In genomic region chr7:127800435-127801009, GRCm38 (mm10) we compare ENCODE assay signal across 8 mouse cellular contexts. TPM values are rescaled to one million over a fixed set of nuclear protein-coding genes. Genes with fewer than 3 reads are reported as not detected.
DNase-seq lines count a peak whose midpoint lies in the region; ATAC-seq lines count a peak whose summit lies in the region.

Gene Hsd3b7 (plus strand): TSS chr7:127800604.

- no peaks in the 10 kb centered on the region for H3K9me3 ChIP-seq in megakaryocyte, embryonic 14.5 days

- ATAC-seq in inflammation-experienced regulatory T-cells, adult 6 months, result peak; percentile 64

- peaks cover 84% of the 10 kb centered on the region for H3K36me3 ChIP-seq in megakaryocyte, embryonic 14.5 days (replicated peaks; ENCODE audit: low read length)

- DNase-seq in adrenal gland, adult 18-20 months (ENCODE audit: low spot score in 2 of 2), result peak; percentile 92 to 96
- peak; percentile 92 for DNase-seq in embryo, embryonic 11 days
- DNase-seq in gastrocnemius, postnatal 25 days, result peak; percentile 89
- DNase-seq in left cerebral cortex, adult 9 months (ENCODE audit: low spot score in 2 of 2), result peak; percentile 68 to 88
- peak; percentile 83 to 90 for DNase-seq in right cerebral cortex, adult 2 months (ENCODE audit: low spot score in 2 of 2)
- DNase-seq in urinary bladder, postnatal 10 days (ENCODE audit: low spot score), result peak; percentile 87

- H3K27me3 ChIP-seq in megakaryocyte, embryonic 14.5 days (replicated peaks), result no peaks in the 10 kb centered on the region

- peak within 1 kb of the TSS; percentile 94 for H3K4me3 ChIP-seq in megakaryocyte, embryonic 14.5 days (replicated peaks)

- H3K4me1 ChIP-seq in megakaryocyte, embryonic 14.5 days, result peaks cover 56% of the 10 kb centered on the region

RNA-seq across cellular contexts. Expression of gene Hsd3b7, which starts in this region (rescaled TPM):
- 10 to 100 TPM; 31.5 to 40.4 TPM for total RNA-seq in adrenal gland, adult 18-20 months (2021)
- total RNA-seq in gastrocnemius, postnatal 25 days (2021), result 1 to 10 TPM; 4.4 to 9.1 TPM
- polyA plus RNA-seq in inflammation-experienced regulatory T-cells, adult 6 months (2017; shearing (Covaris generic)), result 1 to 10 TPM; 3.6 to 5.5 (median 5.2) TPM
- polyA plus RNA-seq in megakaryocyte, embryonic 14.5 days (2012; ENCODE audit: insufficient read depth, low replicate concordance), result 13.9 and 53.3 TPM in 2 replicates

Comparison
In these comparisons a context has a peak if more than half of its experiments do, and no peak if none do; other contexts are left out.
1. Peak in every context shown above with its lines: DNase-seq, ATAC-seq and H3K4me3 ChIP-seq.